Mouse (Mus musculus) ES-E14 (cell line): ENCODE measurements at regions not wholly inside any gene's neighbourhood (a gene's known extent, or its start where the extent isn't known, plus 50 kb on each side); places are given as distances from the start of the nearest gene placed in this dataset.

Experiments used
- DNase-seq: peaks from one replicate; pipeline ENCODE4 v3.0.0-alpha.2; 2013; ENCODE audit warnings: low read depth, low spot score
- H3K27ac ChIP-seq: 2 replicates; pipeline ENCODE4 v1.5.1; 2012; ENCODE audit warnings: low read depth, mild to moderate bottlenecking, low read length, moderate library complexity, mixed read lengths; ENCODE audit not compliant: poor library complexity, insufficient read depth, severe bottlenecking
- H3K36me3 ChIP-seq: 2 replicates; pipeline ENCODE4 v1.6.1; 2012; ENCODE audit warnings: mild to moderate bottlenecking, low read length, moderate library complexity, mixed read lengths; ENCODE audit not compliant: control insufficient read depth, poor library complexity, insufficient read depth, severe bottlenecking
- H3K4me1 ChIP-seq, 2 experiments: fragments of 150-350 bp in 1 of 2; sonication (generic) in 1 of 2; 2 replicates each; pipeline ENCODE4 v1.6.1; 2012; ENCODE audit warnings: low read length in 2 of 2, mild to moderate bottlenecking in 1 of 2, mixed read lengths in 1 of 2; ENCODE audit not compliant: control insufficient read depth in 2 of 2, insufficient read depth in 2 of 2, poor library complexity in 1 of 2
- H3K4me3 ChIP-seq, 2 experiments: fragments of 150-350 bp in 1 of 2; sonication (generic) in 1 of 2; 2 replicates each; pipeline ENCODE4 v1.5.1; 2012; ENCODE audit warnings: low read length in 2 of 2, low read depth in 1 of 2, mild to moderate bottlenecking in 1 of 2, mixed read lengths in 1 of 2; ENCODE audit not compliant: insufficient read depth in 1 of 2, poor library complexity in 1 of 2, severe bottlenecking in 1 of 2
- H3K9ac ChIP-seq: 2 replicates; pipeline ENCODE4 v1.6.1; 2012; ENCODE audit warnings: low read depth, mild to moderate bottlenecking, low read length, mixed read lengths; ENCODE audit not compliant: poor library complexity, insufficient read depth, severe bottlenecking
- H3K9me3 ChIP-seq: fragments of 150-350 bp; sonication (generic); 2 replicates; pipeline ENCODE4 v1.6.1; 2012; ENCODE audit warnings: low read depth, mild to moderate bottlenecking, low read length; ENCODE audit not compliant: control insufficient read depth, insufficient read depth
- CHD2 ChIP-seq: IDR thresholded peaks from 2 replicates; pipeline ENCODE4 v1.6.1; 2014; ENCODE audit warnings: mild to moderate bottlenecking, low read depth, low read length, inconsistent platforms
- HCFC1 ChIP-seq: IDR thresholded peaks from 2 replicates; pipeline ENCODE4 v1.6.1; 2012; ENCODE audit warnings: low read length, inconsistent platforms, borderline replicate concordance; ENCODE audit not compliant: insufficient read depth
- MAFK ChIP-seq: IDR thresholded peaks from 2 replicates; pipeline ENCODE4 v1.6.1; 2014; ENCODE audit warnings: mild to moderate bottlenecking, low read depth, low read length, inconsistent platforms; ENCODE audit not compliant: insufficient read depth
- ZC3H11A ChIP-seq: IDR thresholded peaks from 2 replicates; pipeline ENCODE4 v1.6.1; 2012; ENCODE audit warnings: low read depth, mild to moderate bottlenecking, inconsistent platforms, low read length, borderline replicate concordance
- ZNF384 ChIP-seq: IDR thresholded peaks from 2 replicates; pipeline ENCODE4 v1.6.1; 2012; ENCODE audit warnings: low read depth, low read length, inconsistent platforms
- in situ Hi-C, 2 experiments: fragments of 600-800 bp; cut with MboI; formaldehyde crosslinking; loops; one replicate each; pipeline ENCODE4 v1.15.1; 2025; ENCODE audit warnings: low sequenced_read_pairs in 2 of 2, inconsistent platforms in 1 of 2; ENCODE audit not compliant: unreplicated experiment in 2 of 2

- Histone ChIP-seq H3K9me3 (no peaks in the 10 kb centered on the region), H3K27ac (no peak overlapping the region), H3K4me1 (no peaks in the 10 kb centered on the region), H3K36me3 (no peaks in the 10 kb centered on the region), H3K9ac (no peak overlapping the region), H3K4me3 (no peak overlapping the region)
- no peak for TF ChIP-seq ZC3H11A
- no peak for TF ChIP-seq HCFC1
- no peak for TF ChIP-seq ZNF384
- no peak for TF ChIP-seq MAFK
- no peak for TF ChIP-seq CHD2
- in situ Hi-C loops: no loop called here
- DNase-seq: no peak
Observed at GRCm38 (mm10) chr11:31282136-31282535, 87.7 kb downstream of the Stc2 start.

- Histone ChIP-seq H3K36me3 (no peaks in the 10 kb centered on the region), H3K4me3 (no peak overlapping the region), H3K9me3 (no peaks in the 10 kb centered on the region), H3K9ac (no peak overlapping the region), H3K4me1 (0 out of 4 replicates have a peak, but pooled peaks cover 0 to 2% of the 10 kb centered on the region in 2 experiments), H3K27ac (no peak overlapping the region)
- TF ChIP-seq HCFC1 (no peak), ZC3H11A (peak; percentile 86)
- peak; percentile 65 for DNase-seq
- in situ Hi-C loops: loop anchor here in 1 of 2 experiments (10.0 kb wide), 1 partner anchor 366 kb away; no protein-coding TSS in a partner anchor
Observed at GRCm38 (mm10) chr11:31248467-31248866, 66.2 kb upstream of the Gm17332 start.
